Mouse (Mus musculus) cerebellum, adult 2 months (tissue): ENCODE measurements around the gene Golt1a.

Source experiments
- CTCF ChIP-seq: fragments of 200-500 bp; IDR thresholded peaks from 2 replicates; pipeline ENCODE4 v1.5.1; 2011; ENCODE audit warnings: low read depth, mild to moderate bottlenecking, control low read depth, low read length, moderate library complexity, borderline replicate concordance; ENCODE audit not compliant: insufficient read depth
- POLR2A ChIP-seq: fragments of 200-500 bp; IDR thresholded peaks from 2 replicates; pipeline ENCODE4 v1.6.1; 2011; ENCODE audit warnings: low read length, control low read depth, borderline replicate concordance; ENCODE audit not compliant: insufficient read depth

DNA sequence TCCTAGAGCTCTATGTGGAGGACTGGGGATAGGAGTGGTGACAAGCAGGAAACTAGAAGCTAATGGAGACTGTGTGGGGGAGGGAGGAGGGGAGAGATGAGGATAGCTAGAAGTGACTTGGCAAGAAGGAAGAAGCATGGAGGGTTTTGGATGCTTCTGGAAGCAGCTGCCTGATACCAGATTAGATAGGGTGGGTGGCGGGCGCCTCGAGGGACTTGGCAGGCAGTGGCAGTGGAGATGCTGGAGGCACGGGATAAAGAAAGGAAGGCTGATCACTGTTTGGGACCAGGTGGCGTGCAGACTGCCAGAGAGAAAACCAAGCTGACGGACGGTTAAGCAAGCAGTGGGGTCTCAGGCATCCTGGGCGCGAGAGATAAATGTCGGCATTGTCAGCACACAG is 2.3 kb downstream of the Golt1a start:
- no peak for TF ChIP-seq CTCF
- no peak for TF ChIP-seq POLR2A
